Mouse (Mus musculus) neural tube, embryonic 10.5 days (tissue): ENCODE measurements at regions not wholly inside any gene's neighbourhood (a gene's known extent, or its start where the extent isn't known, plus 50 kb on each side); places are given as distances from the start of the nearest gene placed in this dataset.

Source experiments
- DNase-seq: peaks from one replicate; pipeline ENCODE4 v3.0.0-alpha.2; 2017; ENCODE audit warnings: low spot score; ENCODE audit errors: extremely low spot score

DNA sequence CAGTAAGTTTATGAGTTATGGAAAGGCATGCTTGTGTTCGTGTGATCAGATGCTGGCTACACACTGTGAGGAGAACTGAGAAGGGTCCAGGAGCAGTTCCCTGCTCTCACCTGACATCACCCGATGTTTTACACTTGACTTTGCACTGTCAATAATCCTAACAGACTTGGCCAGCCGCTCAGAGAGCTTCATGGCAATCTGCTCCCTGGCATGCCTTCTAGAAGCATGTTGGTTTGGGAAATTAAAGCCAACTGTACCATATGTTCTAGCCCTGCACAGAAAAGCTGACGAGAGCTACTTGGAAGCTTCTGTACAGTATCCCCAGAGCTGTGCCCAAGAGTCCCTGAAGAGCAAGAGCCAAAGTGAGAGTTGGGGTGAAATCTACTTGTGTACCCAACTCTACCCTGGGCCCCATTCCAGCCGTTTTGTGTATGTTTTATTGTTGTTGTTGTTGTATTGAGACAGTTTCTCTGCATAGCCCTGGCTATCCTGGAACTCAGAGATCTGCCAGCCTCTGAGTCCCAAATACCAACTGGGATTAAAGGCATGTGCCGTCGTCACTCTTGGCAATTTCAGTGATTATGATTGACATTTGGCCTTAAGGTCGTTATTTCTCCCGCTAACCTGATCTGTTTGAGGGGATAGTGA lies 56.5 kb upstream of the Cnksr3 start:
- DNase-seq = no peak

DNA sequence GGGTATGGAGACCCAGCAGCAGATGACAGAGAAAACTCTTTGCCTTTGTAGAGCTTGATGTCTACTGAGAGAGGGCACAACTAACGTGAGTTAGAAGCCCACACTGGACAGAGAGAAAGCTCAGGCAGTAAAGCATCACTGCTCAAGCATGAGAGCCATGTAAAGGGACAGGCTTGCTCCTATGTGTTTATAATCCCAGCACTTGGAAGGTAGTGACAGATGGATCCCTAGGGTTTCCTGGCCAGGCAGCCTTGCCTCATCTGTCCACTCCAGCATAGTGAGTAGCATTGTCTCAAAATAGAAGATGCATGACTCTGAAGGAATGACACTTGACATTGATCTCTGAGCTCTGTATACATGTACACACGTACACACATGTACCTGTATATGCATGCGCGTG lies 55.9 kb upstream of the Cnksr3 start:
- no peak for DNase-seq

DNA sequence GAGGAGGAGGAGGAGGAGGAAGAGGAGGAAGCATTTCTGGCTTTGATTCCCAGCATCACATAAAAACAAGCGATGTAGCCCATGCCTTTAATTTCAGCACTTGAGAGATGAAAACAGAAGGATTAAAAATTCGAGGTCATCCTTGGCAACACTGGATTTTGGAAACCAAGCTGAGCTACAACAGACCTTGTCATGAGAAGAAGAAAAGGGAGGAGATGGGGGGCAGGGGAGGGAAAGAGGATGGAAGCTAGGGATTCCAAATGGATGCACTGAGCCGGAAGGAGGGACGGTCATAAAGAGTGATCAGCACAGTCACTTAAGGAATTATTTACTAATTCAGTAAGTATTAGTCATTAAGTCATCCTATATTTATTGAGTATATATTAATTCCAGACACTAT lies 55.1 kb upstream of the Cnksr3 start:
- DNase-seq = no peak

- DNase-seq = no peak
These were observed 53.4 kb upstream of the Cnksr3 start for GRCm38 (mm10) chr10:7265412-7265811.

DNA sequence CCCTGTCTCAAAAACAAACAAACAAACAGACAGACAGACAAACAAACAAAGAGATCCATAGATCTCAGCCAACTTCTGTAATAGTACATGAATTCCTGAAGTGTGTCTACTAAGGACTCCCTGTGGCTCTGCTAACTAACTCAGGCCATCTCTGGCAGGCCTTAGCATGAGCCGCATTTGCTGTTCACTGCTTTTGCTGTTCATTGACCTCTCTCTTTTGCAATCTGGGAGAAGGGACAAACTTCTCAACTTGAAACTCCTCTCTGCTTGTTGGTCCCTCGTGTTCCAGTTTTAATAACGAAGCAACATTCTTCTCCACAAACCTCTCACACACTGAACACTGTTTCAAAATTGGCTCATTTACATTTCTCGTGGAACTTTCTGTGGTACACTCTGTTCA lies 52.7 kb upstream of the Cnksr3 start:
- no peak for DNase-seq
